Mouse (Mus musculus): ENCODE measurements around the gene Lef1. TPM values are rescaled to one million over a fixed set of nuclear protein-coding genes. Genes with fewer than 3 reads are reported as not detected.
A peak's percentile ranks its signal among the peaks of the same experiment; 100 is the strongest.

Gene Lef1
- polyA plus RNA-seq, 1 experiment = 4.5 TPM

GRCm38 (mm10) chr3:131152921-131153320, 42.6 kb downstream of the Lef1 start:
- Histone ChIP-seq H3K4me2 (ENCODE audit: low read depth) (no peak overlapping the region), H3K4me3 (no peak overlapping the region), H3K79me2 (ENCODE audit: control insufficient read depth, insufficient read depth) (no peaks in the 10 kb centered on the region), H3K36me3 (ENCODE audit: control insufficient read depth, insufficient read depth) (no peaks in the 10 kb centered on the region), H3ac (ENCODE audit: control insufficient read depth, insufficient read length) (no peak overlapping the region), H3K27me3 (ENCODE audit: control insufficient read depth, insufficient read depth, insufficient read length) (no peaks in the 10 kb centered on the region)
- no peak for TF ChIP-seq POLR2AphosphoS2 (IDR thresholded peaks at IDR 0.05; ENCODE audit: insufficient read length, low read depth)
- TF ChIP-seq CEBPB (IDR thresholded peaks at IDR 0.05; ENCODE audit: insufficient read depth, poor library complexity, severe bottlenecking) = no peak
- TF ChIP-seq TCF12 (IDR thresholded peaks at IDR 0.05; ENCODE audit: insufficient read depth, poor library complexity, severe bottlenecking) = no peak
- TF ChIP-seq REST (IDR thresholded peaks at IDR 0.05; ENCODE audit: insufficient read depth, insufficient read length) = no peak
- TF ChIP-seq MAX (IDR thresholded peaks at IDR 0.05; ENCODE audit: low read depth) = no peak
- no peak for TF ChIP-seq USF1 (IDR thresholded peaks at IDR 0.05; ENCODE audit: low read depth)

- no peak overlapping the region for H3ac ChIP-seq (ENCODE audit: control insufficient read depth, insufficient read length)
- H3K27me3 ChIP-seq (ENCODE audit: control insufficient read depth, insufficient read depth, insufficient read length) = no peaks in the 10 kb centered on the region
- H3K36me3 ChIP-seq (ENCODE audit: control insufficient read depth, insufficient read depth) = no peaks in the 10 kb centered on the region
- no peaks in the 10 kb centered on the region for H3K79me2 ChIP-seq (ENCODE audit: control insufficient read depth, insufficient read depth)
- no peak overlapping the region for H3K4me2 ChIP-seq (ENCODE audit: low read depth)
- no peak overlapping the region for H3K4me3 ChIP-seq
- TF ChIP-seq TCF3 (IDR thresholded peaks at IDR 0.05; ENCODE audit: insufficient read length, low read depth) = no peak
- TF ChIP-seq MAX (IDR thresholded peaks at IDR 0.05; ENCODE audit: low read depth) = no peak
- no peak for TF ChIP-seq POLR2AphosphoS2 (IDR thresholded peaks at IDR 0.05; ENCODE audit: insufficient read length, low read depth)
- no peak for TF ChIP-seq SRF (IDR thresholded peaks at IDR 0.05; ENCODE audit: control insufficient read depth, insufficient read length, low read depth)
- TF ChIP-seq MYOD1 (IDR thresholded peaks at IDR 0.05; ENCODE audit: control insufficient read depth in 1 of 3, insufficient read length in 2 of 3, low read depth in 2 of 3) = no peak
- TF ChIP-seq TCF12 (IDR thresholded peaks at IDR 0.05; ENCODE audit: insufficient read depth, poor library complexity, severe bottlenecking) = no peak
- no peak for TF ChIP-seq MYOG (IDR thresholded peaks at IDR 0.05; ENCODE audit: control insufficient read depth in 1 of 3, insufficient read depth in 1 of 3, insufficient read length in 2 of 3, low read depth in 2 of 3)
- TF ChIP-seq POLR2A (IDR thresholded peaks at IDR 0.05; ENCODE audit: insufficient read length, low read depth) = no peak
- no peak for TF ChIP-seq E2F4 (IDR thresholded peaks at IDR 0.05; ENCODE audit: insufficient read depth)
- TF ChIP-seq CEBPB (IDR thresholded peaks at IDR 0.05; ENCODE audit: insufficient read depth, poor library complexity, severe bottlenecking) = no peak
- no peak for TF ChIP-seq REST (IDR thresholded peaks at IDR 0.05; ENCODE audit: insufficient read depth, insufficient read length)
- no peak for TF ChIP-seq USF1 (IDR thresholded peaks at IDR 0.05; ENCODE audit: low read depth)
Observed at GRCm38 (mm10) chr3:131153896-131154295, 43.6 kb downstream of the Lef1 start.

GRCm38 (mm10) chr3:131154576-131154975, 44.3 kb downstream of the Lef1 start:
- Histone ChIP-seq H3K4me2 (ENCODE audit: low read depth) (peak overlapping the region; percentile 18), H3ac (ENCODE audit: control insufficient read depth, insufficient read length) (no peak overlapping the region), H3K4me3 (no peak overlapping the region), H3K27me3 (ENCODE audit: control insufficient read depth, insufficient read depth, insufficient read length) (no peaks in the 10 kb centered on the region), H3K36me3 (ENCODE audit: control insufficient read depth, insufficient read depth) (no peaks in the 10 kb centered on the region), H3K79me2 (ENCODE audit: control insufficient read depth, insufficient read depth) (no peaks in the 10 kb centered on the region)
- TF ChIP-seq REST (IDR thresholded peaks at IDR 0.05; ENCODE audit: insufficient read depth, insufficient read length) (no peak), MAX (IDR thresholded peaks at IDR 0.05; ENCODE audit: low read depth) (no peak), TCF12 (IDR thresholded peaks at IDR 0.05; ENCODE audit: insufficient read depth, poor library complexity, severe bottlenecking) (peak; percentile 53), MYOG (IDR thresholded peaks at IDR 0.05; ENCODE audit: control insufficient read depth in 1 of 3, insufficient read depth in 1 of 3, insufficient read length in 2 of 3, low read depth in 2 of 3) (peak in 2 of 3 experiments; percentile 40 to 42), MYOD1 (IDR thresholded peaks at IDR 0.05; ENCODE audit: control insufficient read depth in 1 of 3, insufficient read length in 2 of 3, low read depth in 2 of 3) (peak in 2 of 3 experiments; percentile 59 to 69)

GRCm38 (mm10) chr3:131155066-131155465, 44.8 kb downstream of the Lef1 start:
- Histone ChIP-seq H3K79me2 (ENCODE audit: control insufficient read depth, insufficient read depth) (no peaks in the 10 kb centered on the region), H3K36me3 (ENCODE audit: control insufficient read depth, insufficient read depth) (no peaks in the 10 kb centered on the region), H3K4me2 (ENCODE audit: low read depth) (peak overlapping the region; percentile 18), H3ac (ENCODE audit: control insufficient read depth, insufficient read length) (no peak overlapping the region), H3K27me3 (ENCODE audit: control insufficient read depth, insufficient read depth, insufficient read length) (no peaks in the 10 kb centered on the region), H3K4me3 (no peak overlapping the region)
- no peak for TF ChIP-seq MYOD1 (IDR thresholded peaks at IDR 0.05; ENCODE audit: control insufficient read depth in 1 of 3, insufficient read length in 2 of 3, low read depth in 2 of 3)
- no peak for TF ChIP-seq CEBPB (IDR thresholded peaks at IDR 0.05; ENCODE audit: insufficient read depth, poor library complexity, severe bottlenecking)
- no peak for TF ChIP-seq POLR2A (IDR thresholded peaks at IDR 0.05; ENCODE audit: insufficient read length, low read depth)
- TF ChIP-seq E2F4 (IDR thresholded peaks at IDR 0.05; ENCODE audit: insufficient read depth) = no peak
- TF ChIP-seq USF1 (IDR thresholded peaks at IDR 0.05; ENCODE audit: low read depth) = no peak
- TF ChIP-seq POLR2AphosphoS2 (IDR thresholded peaks at IDR 0.05; ENCODE audit: insufficient read length, low read depth) = no peak
- no peak for TF ChIP-seq TCF12 (IDR thresholded peaks at IDR 0.05; ENCODE audit: insufficient read depth, poor library complexity, severe bottlenecking)
- TF ChIP-seq SRF (IDR thresholded peaks at IDR 0.05; ENCODE audit: control insufficient read depth, insufficient read length, low read depth) = no peak
- no peak for TF ChIP-seq TCF3 (IDR thresholded peaks at IDR 0.05; ENCODE audit: insufficient read length, low read depth)
- TF ChIP-seq MYOG (IDR thresholded peaks at IDR 0.05; ENCODE audit: control insufficient read depth in 1 of 3, insufficient read depth in 1 of 3, insufficient read length in 2 of 3, low read depth in 2 of 3) = no peak

GRCm38 (mm10) chr3:131155657-131156056, 45.4 kb downstream of the Lef1 start:
- Histone ChIP-seq H3K79me2 (ENCODE audit: control insufficient read depth, insufficient read depth) (peaks cover 2% of the 10 kb centered on the region), H3ac (ENCODE audit: control insufficient read depth, insufficient read length) (no peak overlapping the region), H3K36me3 (ENCODE audit: control insufficient read depth, insufficient read depth) (no peaks in the 10 kb centered on the region), H3K4me3 (no peak overlapping the region), H3K4me2 (ENCODE audit: low read depth) (no peak overlapping the region), H3K27me3 (ENCODE audit: control insufficient read depth, insufficient read depth, insufficient read length) (no peaks in the 10 kb centered on the region)
- TF ChIP-seq POLR2AphosphoS2 (IDR thresholded peaks at IDR 0.05; ENCODE audit: insufficient read length, low read depth) (no peak), MYOD1 (IDR thresholded peaks at IDR 0.05; ENCODE audit: control insufficient read depth in 1 of 3, insufficient read length in 2 of 3, low read depth in 2 of 3) (no peak), USF1 (IDR thresholded peaks at IDR 0.05; ENCODE audit: low read depth) (no peak), MAX (IDR thresholded peaks at IDR 0.05; ENCODE audit: low read depth) (no peak), TCF12 (IDR thresholded peaks at IDR 0.05; ENCODE audit: insufficient read depth, poor library complexity, severe bottlenecking) (no peak), TCF3 (IDR thresholded peaks at IDR 0.05; ENCODE audit: insufficient read length, low read depth) (no peak), SRF (IDR thresholded peaks at IDR 0.05; ENCODE audit: control insufficient read depth, insufficient read length, low read depth) (no peak), REST (IDR thresholded peaks at IDR 0.05; ENCODE audit: insufficient read depth, insufficient read length) (no peak), MYOG (IDR thresholded peaks at IDR 0.05; ENCODE audit: control insufficient read depth in 1 of 3, insufficient read depth in 1 of 3, insufficient read length in 2 of 3, low read depth in 2 of 3) (no peak), POLR2A (IDR thresholded peaks at IDR 0.05; ENCODE audit: insufficient read length, low read depth) (no peak), E2F4 (IDR thresholded peaks at IDR 0.05; ENCODE audit: insufficient read depth) (no peak), CEBPB (IDR thresholded peaks at IDR 0.05; ENCODE audit: insufficient read depth, poor library complexity, severe bottlenecking) (no peak)
